Mouse (Mus musculus) intestine, embryonic 16.5 days (tissue): ENCODE data around the gene Cdca4. TPM values are rescaled to one million over a fixed set of nuclear protein-coding genes. Genes with fewer than 3 reads are reported as not detected.

Experiments
- ATAC-seq: fragments of 200-750 bp; cut with Nextera tagmentation; 2 replicates; pipeline ENCODE4 v1.8.0; 2017; ENCODE audit warnings: moderate TSS enrichment, moderate library complexity
- H3K27ac ChIP-seq: fragments of 300-500 bp; sonication (generic); 2 replicates; pipeline ENCODE4 v1.5.1; 2014; ENCODE audit warnings: mild to moderate bottlenecking, low read length
- H3K27me3 ChIP-seq: fragments of 300-500 bp; sonication (generic); replicated peaks from 2 replicates; pipeline ENCODE4 v1.6.1; 2014; ENCODE audit warnings: low read length, control low read depth, mixed read lengths; ENCODE audit not compliant: control insufficient read depth, insufficient read depth
- H3K36me3 ChIP-seq: fragments of 300-500 bp; sonication (generic); 2 replicates; pipeline ENCODE4 v1.6.1; 2014; ENCODE audit warnings: low read length, control low read depth; ENCODE audit not compliant: control insufficient read depth, insufficient read depth
- H3K4me1 ChIP-seq: fragments of 300-500 bp; sonication (generic); 2 replicates; pipeline ENCODE4 v1.6.1; 2014; ENCODE audit warnings: low read length, control low read depth, mixed read lengths; ENCODE audit not compliant: control insufficient read depth, insufficient read depth
- H3K4me2 ChIP-seq: fragments of 300-500 bp; sonication (generic); 2 replicates; pipeline ENCODE4 v1.6.1; 2014; ENCODE audit warnings: low read depth, low read length, control low read depth
- H3K4me3 ChIP-seq: fragments of 300-500 bp; sonication (generic); 2 replicates; pipeline ENCODE4 v1.5.1; 2014; ENCODE audit warnings: mild to moderate bottlenecking, low read length
- H3K9ac ChIP-seq: fragments of 300-500 bp; sonication (generic); 2 replicates; pipeline ENCODE4 v1.6.1; 2014; ENCODE audit warnings: low read depth, low read length
- H3K9me3 ChIP-seq: fragments of 300-500 bp; sonication (generic); 2 replicates; pipeline ENCODE4 v1.6.1; 2016; ENCODE audit warnings: low read length, control low read depth; ENCODE audit not compliant: control insufficient read depth
- WGBS: fragments of 180-500 bp; shearing (Covaris S2); extraction: QIAGEN DNeasy Blood & Tissue Kit; methylation state at CpG from one replicate; pipeline ENCODE4 v1.1.7; 2014; 5-methylcytosine and 5-hydroxymethylcytosine counted together
- polyA plus RNA-seq: library from polyadenylated mRNA; unstranded; fragments of >200 nt; fragmentation: Nextera tagmentation; extraction: Ambion mirVana; gene quantifications from 2 replicates; pipeline ENCODE4 v1.2.1, GENCODE M21; 2015

The Cdca4 gene
- polyA plus RNA-seq, 1 experiment from 2014 or later = 79.6 TPM

GRCm38 (mm10) chr12:112774481-112774880 lies 54.7 kb downstream of the Cdca4 start:
- Histone ChIP-seq H3K4me1 (no peaks in the 10 kb centered on the region), H3K4me2 (no peak overlapping the region), H3K4me3 (no peak overlapping the region), H3K27ac (no peak overlapping the region), H3K36me3 (no peaks in the 10 kb centered on the region), H3K27me3 (no peaks in the 10 kb centered on the region), H3K9ac (no peak overlapping the region), H3K9me3 (peaks cover 3% of the 10 kb centered on the region; the same call in 1 of the 2 replicates)
- ATAC-seq = no peak
- 92% methylated on average over 10 of the region's 10 CpGs for WGBS

DNA sequence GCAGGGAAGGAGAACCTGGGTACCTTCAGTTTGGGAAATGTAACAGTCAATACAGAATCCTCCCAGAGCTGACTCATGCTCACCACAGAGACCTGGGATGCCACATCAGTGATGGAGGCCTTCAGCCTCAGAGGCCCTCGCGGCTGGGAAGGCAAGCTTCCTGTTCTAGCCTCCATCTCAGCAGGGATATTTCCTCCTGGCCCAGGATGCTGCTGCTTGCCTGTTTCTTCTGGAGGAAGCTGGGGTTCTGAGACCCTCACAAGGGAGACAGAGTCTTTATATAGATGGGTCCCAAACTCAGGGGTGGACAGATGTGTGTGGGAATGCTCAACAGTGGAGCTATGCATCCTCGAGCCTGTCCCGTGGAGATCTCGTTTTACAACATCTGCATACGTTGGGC lies 55.2 kb downstream of the Cdca4 start:
- 75% methylated on average over 6 of the region's 6 CpGs for WGBS

DNA sequence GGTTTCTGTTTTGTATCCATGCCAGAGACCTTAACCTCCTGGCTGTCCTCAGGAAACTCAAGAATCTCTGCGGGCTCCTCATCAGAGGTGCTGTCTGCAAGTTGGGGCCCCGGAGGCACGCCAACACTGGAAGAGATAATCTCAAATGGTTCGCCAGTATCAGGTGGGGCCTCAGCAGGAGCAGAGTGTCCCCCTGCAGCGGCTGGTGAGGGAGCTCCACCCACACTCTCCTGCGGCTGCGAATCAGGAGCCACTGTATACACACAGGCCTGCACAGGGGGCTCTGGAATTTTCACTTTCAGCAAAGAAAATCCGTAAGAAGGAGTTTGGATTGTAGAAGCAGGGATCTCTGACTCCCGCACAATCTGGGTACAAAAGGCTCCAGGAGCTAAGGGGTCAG lies 55.9 kb downstream of the Cdca4 start:
- Histone ChIP-seq H3K27me3 (no peaks in the 10 kb centered on the region), H3K4me2 (no peak overlapping the region), H3K36me3 (no peaks in the 10 kb centered on the region), H3K4me3 (no peak overlapping the region), H3K4me1 (no peaks in the 10 kb centered on the region), H3K9ac (no peak overlapping the region; the same call in 1 of the 2 replicates), H3K27ac (no peak overlapping the region), H3K9me3 (peaks cover 3% of the 10 kb centered on the region; the same call in 1 of the 2 replicates)
- no peak for ATAC-seq
- WGBS = 25% methylated on average over 9 of the region's 9 CpGs

More for the DNA sequence above, 55.2 kb downstream of the Cdca4 start:
- no peaks in the 10 kb centered on the region for H3K27me3 ChIP-seq
- no peak overlapping the region for H3K4me3 ChIP-seq
- H3K36me3 ChIP-seq = no peaks in the 10 kb centered on the region
- no peak overlapping the region for H3K27ac ChIP-seq
- H3K9ac ChIP-seq = no peak overlapping the region
- H3K4me2 ChIP-seq = no peak overlapping the region
- H3K4me1 ChIP-seq = no peaks in the 10 kb centered on the region
- H3K9me3 ChIP-seq = peaks cover 3% of the 10 kb centered on the region; the same call in 1 of the 2 replicates
- ATAC-seq = no peak

- Histone ChIP-seq H3K4me3 (no peak overlapping the region), H3K9ac (no peak overlapping the region), H3K4me1 (no peaks in the 10 kb centered on the region), H3K36me3 (no peaks in the 10 kb centered on the region), H3K9me3 (peaks cover 3% of the 10 kb centered on the region; the same call in 1 of the 2 replicates), H3K4me2 (no peak overlapping the region), H3K27me3 (no peaks in the 10 kb centered on the region), H3K27ac (no peak overlapping the region)
- ATAC-seq = no peak
- WGBS = 93% methylated on average over 14 of the region's 14 CpGs
These were observed 56.9 kb downstream of the Cdca4 start for GRCm38 (mm10) chr12:112772306-112772705.

- no peak overlapping the region for H3K27ac ChIP-seq
- no peak overlapping the region for H3K4me3 ChIP-seq
- no peaks in the 10 kb centered on the region for H3K27me3 ChIP-seq
- H3K9me3 ChIP-seq = no peaks in the 10 kb centered on the region
- no peaks in the 10 kb centered on the region for H3K36me3 ChIP-seq
- H3K4me1 ChIP-seq = no peaks in the 10 kb centered on the region
- ATAC-seq = no peak
- H3K9ac ChIP-seq = no peak overlapping the region
- 68% methylated on average over 4 of the region's 4 CpGs for WGBS
- H3K4me2 ChIP-seq = no peak overlapping the region
These were observed 58.8 kb downstream of the Cdca4 start for GRCm38 (mm10) chr12:112770396-112770795.

Other genes starting within 250 kb of the Cdca4 start
- 1.6 and 2.6 TPM in 2 replicates for gene Inf2, start 240.6 kb downstream of the Cdca4 start, polyA plus RNA-seq
- 2.1 and 2.7 TPM in 2 replicates for gene Adssl1, start 209.4 kb downstream of the Cdca4 start, polyA plus RNA-seq
- 168 and 186 TPM in 2 replicates for gene Siva1, start 184.7 kb downstream of the Cdca4 start, polyA plus RNA-seq
- 56.5 and 65.5 TPM in 2 replicates for gene Akt1, start 154.5 kb downstream of the Cdca4 start, polyA plus RNA-seq
- gene Zbtb42, start 150.6 kb downstream of the Cdca4 start, polyA plus RNA-seq = 6.8 and 8.2 TPM in 2 replicates
- gene Cep170b, start 109.0 kb downstream of the Cdca4 start, polyA plus RNA-seq = 12.4 and 13.2 TPM in 2 replicates
- gene Pld4, start 68.8 kb downstream of the Cdca4 start, polyA plus RNA-seq = 12.2 and 13.0 TPM in 2 replicates
- gene Ahnak2, start 26.8 kb downstream of the Cdca4 start, polyA plus RNA-seq = 2.3 and 2.8 TPM in 2 replicates
- gene Clba1, start 20.5 kb downstream of the Cdca4 start, polyA plus RNA-seq = 3.4 and 4.1 TPM in 2 replicates
- gene Gpr132, start 38.8 kb upstream of the Cdca4 start, polyA plus RNA-seq = 0.40 and 0.48 TPM in 2 replicates
- 2.2 and 2.4 TPM in 2 replicates for gene Jag2, start 100.4 kb upstream of the Cdca4 start, polyA plus RNA-seq
- gene Nudt14, start 112.7 kb upstream of the Cdca4 start, polyA plus RNA-seq = 100 and 102 TPM in 2 replicates
- gene Btbd6, start 147.1 kb upstream of the Cdca4 start, polyA plus RNA-seq = 20.2 and 20.9 TPM in 2 replicates
- gene Brf1, start 171.3 kb upstream of the Cdca4 start, polyA plus RNA-seq = 36.5 and 41.6 TPM in 2 replicates
- gene Pacs2, start 185.1 kb upstream of the Cdca4 start, polyA plus RNA-seq = 7.3 and 9.8 TPM in 2 replicates
- gene Tex22, start 245.1 kb upstream of the Cdca4 start, polyA plus RNA-seq = not detected in 2 replicates